Mouse (Mus musculus) stomach, embryonic 14.5 days (tissue): ENCODE data around the gene Exosc6. TPM values are rescaled to one million over a fixed set of nuclear protein-coding genes. Genes with fewer than 3 reads are reported as not detected.
A peak's percentile ranks its signal among the peaks of the same experiment; 100 is the strongest.

Source experiments
- ATAC-seq: fragments of 200-750 bp; cut with Nextera tagmentation; 2 replicates; pipeline ENCODE4 v1.8.0; 2017; ENCODE audit warnings: low read depth, moderate TSS enrichment; ENCODE audit not compliant: insufficient number of reproducible peaks, insufficient read depth, low FRiP score
- H3K27ac ChIP-seq: fragments of 300-500 bp; sonication (generic); 2 replicates; pipeline ENCODE4 v1.5.1; 2014; ENCODE audit warnings: mild to moderate bottlenecking, low read length, moderate library complexity, mixed read lengths
- H3K27me3 ChIP-seq: fragments of 300-500 bp; sonication (generic); 2 replicates; pipeline ENCODE4 v1.6.1; 2014; ENCODE audit warnings: low read length, control low read depth, mixed read lengths; ENCODE audit not compliant: control insufficient read depth, insufficient read depth
- H3K36me3 ChIP-seq: fragments of 300-500 bp; sonication (generic); 2 replicates; pipeline ENCODE4 v1.6.1; 2014; ENCODE audit warnings: mild to moderate bottlenecking, control low read depth, low read length, moderate library complexity, mixed read lengths; ENCODE audit not compliant: control insufficient read depth, insufficient read depth
- H3K4me1 ChIP-seq: fragments of 300-500 bp; sonication (generic); 2 replicates; pipeline ENCODE4 v1.6.1; 2014; ENCODE audit warnings: low read length, control low read depth, mixed read lengths; ENCODE audit not compliant: control insufficient read depth, insufficient read depth
- H3K4me2 ChIP-seq: fragments of 300-500 bp; sonication (generic); replicated peaks from 2 replicates; pipeline ENCODE4 v1.6.1; 2014; ENCODE audit warnings: low read depth, low read length, control low read depth
- H3K4me3 ChIP-seq: fragments of 300-500 bp; sonication (generic); 2 replicates; pipeline ENCODE4 v1.5.1; 2014; ENCODE audit warnings: low read depth, low read length, control low read depth
- H3K9ac ChIP-seq: fragments of 300-500 bp; sonication (generic); replicated peaks from 2 replicates; pipeline ENCODE4 v1.6.1; 2014; ENCODE audit warnings: low read depth, mild to moderate bottlenecking, control low read depth, low read length, moderate library complexity, mixed read lengths
- H3K9me3 ChIP-seq: fragments of 300-500 bp; sonication (generic); 2 replicates; pipeline ENCODE4 v1.6.1; 2016; ENCODE audit warnings: low read depth, low read length, control low read depth; ENCODE audit not compliant: control insufficient read depth
- WGBS: fragments of 180-500 bp; shearing (Covaris S2); extraction: QIAGEN DNeasy Blood & Tissue Kit; methylation state at CpG from one replicate; pipeline ENCODE4 v1.1.7; 2014; 5-methylcytosine and 5-hydroxymethylcytosine counted together
- polyA plus RNA-seq: library from polyadenylated mRNA; unstranded; fragments of >200 nt; fragmentation: Nextera tagmentation; extraction: Ambion mirVana; gene quantifications from 2 replicates; pipeline ENCODE4 v1.2.1, GENCODE M21; 2014

Gene Exosc6
- polyA plus RNA-seq, 1 experiment from 2014 or later: 13.2 TPM

DNA sequence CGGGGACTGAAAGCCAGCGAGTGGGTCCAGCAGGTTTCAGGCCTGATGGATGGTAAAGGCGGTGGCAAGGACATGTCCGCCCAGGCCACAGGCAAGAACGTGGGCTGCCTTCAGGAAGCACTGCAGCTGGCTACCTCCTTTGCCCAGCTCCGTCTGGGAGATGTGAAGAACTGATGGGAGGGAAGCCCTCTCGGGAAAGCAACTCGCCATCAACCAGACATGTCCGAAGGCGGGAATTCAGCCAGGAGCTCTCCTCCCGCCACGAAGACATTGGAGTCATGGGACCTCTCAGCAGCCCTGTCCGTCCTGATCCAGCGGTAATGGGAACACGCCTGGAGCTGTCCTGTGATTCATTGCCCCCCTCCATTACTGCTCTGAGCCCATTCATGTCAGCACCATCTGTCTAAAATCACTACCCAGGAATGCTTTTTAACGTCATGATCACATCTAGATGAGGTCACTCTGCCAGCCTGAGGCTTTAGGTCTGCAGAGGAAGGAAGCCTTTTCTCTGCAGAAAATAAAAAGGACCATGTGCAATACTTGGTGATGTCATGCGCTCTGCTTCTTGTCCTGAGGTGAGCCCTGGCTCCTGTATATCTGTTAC lies 1.0 kb upstream of the Exosc6 start:
- H3K4me3 ChIP-seq: no peak overlapping the region
- peaks cover 50% of the 10 kb centered on the region for H3K36me3 ChIP-seq
- WGBS: 90% methylated on average over 17 of the region's 17 CpGs
- no peak overlapping the region for H3K9ac ChIP-seq
- H3K9me3 ChIP-seq: no peaks in the 10 kb centered on the region
- peaks cover 8% of the 10 kb centered on the region; the same call in 1 of the 2 replicates for H3K4me1 ChIP-seq
- no peak overlapping the region for H3K4me2 ChIP-seq
- H3K27me3 ChIP-seq: no peaks in the 10 kb centered on the region
- no peak overlapping the region for H3K27ac ChIP-seq
- ATAC-seq: no peak

DNA sequence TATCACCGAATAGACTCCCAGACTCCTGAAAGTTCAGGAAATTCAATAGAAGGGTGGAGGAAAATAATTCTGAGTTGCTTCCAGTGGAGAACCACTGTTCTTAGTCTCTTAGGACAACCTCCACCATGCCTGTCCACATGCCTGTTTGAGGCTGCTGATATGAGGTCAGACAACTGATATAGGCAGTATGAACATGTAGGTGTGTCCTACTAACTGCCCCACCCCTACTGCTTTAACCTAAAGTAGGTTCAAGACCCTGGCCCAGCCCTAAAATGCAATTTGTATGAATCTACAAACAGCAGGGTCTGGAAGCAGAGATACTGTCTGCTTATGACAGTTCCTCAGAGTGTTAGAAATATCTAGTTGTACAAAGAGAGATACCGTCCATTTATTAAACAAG lies 478 bp upstream of the Exosc6 start:
- no peak overlapping the region for H3K4me2 ChIP-seq
- no peaks in the 10 kb centered on the region for H3K9me3 ChIP-seq
- no peaks in the 10 kb centered on the region for H3K27me3 ChIP-seq
- peaks cover 8% of the 10 kb centered on the region; the same call in 1 of the 2 replicates for H3K4me1 ChIP-seq
- H3K4me3 ChIP-seq: no peak overlapping the region
- 63% methylated on average over 2 of the region's 2 CpGs for WGBS
- peaks cover 45% of the 10 kb centered on the region for H3K36me3 ChIP-seq
- H3K9ac ChIP-seq: no peak overlapping the region
- no peak for ATAC-seq
- H3K27ac ChIP-seq: no peak overlapping the region

DNA sequence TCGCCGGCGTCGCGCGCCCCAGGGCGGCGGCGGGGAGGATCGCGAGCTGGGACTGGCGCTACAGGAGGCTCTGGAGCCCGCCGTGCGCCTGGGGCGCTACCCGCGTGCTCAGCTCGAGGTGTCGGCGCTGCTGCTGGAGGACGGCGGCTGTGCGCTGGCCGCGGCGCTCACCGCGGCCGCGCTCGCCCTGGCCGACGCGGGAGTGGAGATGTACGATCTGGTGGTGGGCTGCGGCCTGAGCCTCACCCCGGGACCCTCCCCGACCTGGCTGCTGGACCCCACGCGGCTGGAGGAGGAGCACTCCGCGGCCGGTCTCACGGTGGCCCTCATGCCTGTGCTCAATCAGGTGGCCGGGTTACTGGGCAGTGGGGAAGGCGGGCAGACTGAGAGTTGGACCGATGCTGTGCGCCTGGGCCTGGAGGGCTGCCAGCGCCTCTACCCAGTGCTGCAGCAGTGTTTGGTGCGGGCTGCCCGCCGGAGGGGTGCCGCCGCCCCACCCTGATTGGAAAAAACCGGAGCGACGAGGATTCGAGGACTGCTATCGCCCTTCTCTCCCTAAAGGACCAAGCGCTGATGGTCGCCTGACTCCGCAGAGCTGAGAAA lies 653 bp downstream of the Exosc6 start:
- Histone ChIP-seq H3K9ac (peak overlapping the region; percentile 95), H3K9me3 (no peaks in the 10 kb centered on the region), H3K27ac (peak overlapping the region; percentile 88), H3K36me3 (peaks cover 38% of the 10 kb centered on the region), H3K4me2 (peak overlapping the region; percentile 97), H3K27me3 (no peaks in the 10 kb centered on the region), H3K4me3 (peak overlapping the region; percentile 95), H3K4me1 (peaks cover 13% of the 10 kb centered on the region; the same call in 1 of the 2 replicates)
- peak; percentile 65 for ATAC-seq
- WGBS: under 1% methylated on average over 56 of the region's 63 CpGs

DNA sequence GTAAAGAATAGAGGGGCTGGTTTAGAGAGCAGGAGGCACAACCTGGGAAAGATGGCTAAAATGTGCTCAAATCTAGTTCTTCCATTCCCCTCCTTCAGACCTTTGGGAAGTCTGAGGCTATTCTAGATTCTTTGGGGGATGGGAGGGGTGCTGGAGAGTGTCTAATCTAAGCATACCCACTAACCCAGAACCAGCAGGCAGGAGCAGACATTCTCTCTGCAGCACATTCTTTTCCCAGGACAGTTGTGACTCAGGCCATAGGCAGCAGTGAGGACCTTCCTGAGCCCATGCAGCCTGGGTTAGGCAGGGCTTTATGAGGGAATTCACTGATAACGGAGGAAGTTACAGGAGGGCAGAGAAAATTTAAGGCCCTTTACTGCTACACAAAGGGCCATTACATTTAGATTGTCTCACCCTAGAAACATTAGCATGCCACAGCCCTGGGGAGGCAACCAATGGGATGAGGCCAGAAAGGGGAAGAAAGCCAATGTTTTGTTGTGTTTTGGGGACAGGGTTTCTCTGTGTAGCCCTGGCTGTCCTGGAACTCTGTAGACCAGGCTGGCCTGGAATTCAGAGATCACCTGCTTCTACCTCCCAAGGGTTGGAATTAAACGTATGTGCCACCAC lies 2.9 kb downstream of the Exosc6 start:
- H3K4me2 ChIP-seq: no peak overlapping the region
- peaks cover 15% of the 10 kb centered on the region for H3K36me3 ChIP-seq
- H3K27me3 ChIP-seq: no peaks in the 10 kb centered on the region
- peaks cover 13% of the 10 kb centered on the region; the same call in 1 of the 2 replicates for H3K4me1 ChIP-seq
- no peak overlapping the region for H3K9ac ChIP-seq
- no peak for ATAC-seq
- 78% methylated on average over 2 of the region's 2 CpGs for WGBS
- no peaks in the 10 kb centered on the region for H3K9me3 ChIP-seq
- H3K4me3 ChIP-seq: no peak overlapping the region
- no peak overlapping the region for H3K27ac ChIP-seq

DNA sequence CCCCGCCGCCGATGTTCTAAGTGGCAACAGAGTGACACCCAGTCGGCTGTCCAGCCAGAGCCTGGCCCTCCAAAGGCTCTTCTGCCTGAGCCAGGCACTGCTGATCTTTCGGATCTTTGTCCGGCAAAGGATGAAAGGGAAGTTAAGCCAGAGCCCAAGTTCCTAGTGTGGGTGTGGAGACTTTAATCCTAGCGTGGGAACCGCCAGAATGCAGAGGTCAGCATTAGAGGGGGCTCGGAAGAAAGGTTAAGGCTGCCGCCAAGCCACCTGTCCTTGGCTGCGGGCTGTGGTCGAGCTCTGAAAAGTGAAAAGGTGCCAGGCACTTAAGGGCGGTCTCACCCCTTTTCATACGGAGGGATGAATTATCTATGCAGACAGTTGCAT lies 5.5 kb downstream of the Exosc6 start:
- Histone ChIP-seq H3K4me3 (peak overlapping the region; percentile 68), H3K4me1 (peaks cover 13% of the 10 kb centered on the region; the same call in 1 of the 2 replicates), H3K27me3 (no peaks in the 10 kb centered on the region), H3K9me3 (no peaks in the 10 kb centered on the region), H3K9ac (peak overlapping the region; percentile 40; the same call in 1 of the 2 replicates), H3K27ac (no peak overlapping the region), H3K4me2 (peak overlapping the region; percentile 85), H3K36me3 (peaks cover 3% of the 10 kb centered on the region; the same call in 1 of the 2 replicates)
- WGBS: 1% methylated on average over 14 of the region's 14 CpGs
- no peak for ATAC-seq

DNA sequence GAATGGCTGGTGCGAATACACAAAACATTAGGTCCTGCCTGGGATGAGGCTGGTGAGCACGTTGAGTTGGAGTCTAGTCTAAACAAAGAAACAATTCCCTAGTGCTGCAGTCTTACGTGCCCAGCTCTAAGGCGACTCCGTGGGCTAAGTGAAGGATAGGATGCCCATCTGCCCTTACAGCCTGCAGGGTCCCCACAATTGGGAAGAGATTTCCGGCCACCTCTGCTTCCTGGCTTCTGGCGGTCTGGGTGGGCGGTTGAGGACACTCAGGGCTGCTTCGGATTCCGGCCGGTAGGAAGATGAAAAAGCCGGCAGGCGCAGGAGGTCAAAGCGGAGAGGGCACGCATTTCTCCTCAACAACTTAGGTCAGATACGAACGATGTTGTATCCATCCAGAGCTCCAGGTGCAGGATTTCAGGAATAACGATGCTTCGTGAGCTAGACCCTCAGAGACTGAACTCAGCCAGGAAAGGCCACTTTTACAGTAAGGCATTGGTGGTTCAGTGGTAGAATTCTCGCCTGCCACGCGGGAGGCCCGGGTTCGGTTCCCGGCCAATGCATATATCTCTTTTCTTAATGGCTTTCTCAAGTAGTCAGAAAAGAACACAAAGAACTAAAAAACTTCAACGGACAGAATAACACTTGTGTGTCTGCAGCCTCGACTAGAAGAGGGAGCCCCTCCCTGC lies 6.1 kb downstream of the Exosc6 start:
- no peaks in the 10 kb centered on the region for H3K9me3 ChIP-seq
- H3K9ac ChIP-seq: peak overlapping the region; percentile 40; the same call in 1 of the 2 replicates

DNA sequence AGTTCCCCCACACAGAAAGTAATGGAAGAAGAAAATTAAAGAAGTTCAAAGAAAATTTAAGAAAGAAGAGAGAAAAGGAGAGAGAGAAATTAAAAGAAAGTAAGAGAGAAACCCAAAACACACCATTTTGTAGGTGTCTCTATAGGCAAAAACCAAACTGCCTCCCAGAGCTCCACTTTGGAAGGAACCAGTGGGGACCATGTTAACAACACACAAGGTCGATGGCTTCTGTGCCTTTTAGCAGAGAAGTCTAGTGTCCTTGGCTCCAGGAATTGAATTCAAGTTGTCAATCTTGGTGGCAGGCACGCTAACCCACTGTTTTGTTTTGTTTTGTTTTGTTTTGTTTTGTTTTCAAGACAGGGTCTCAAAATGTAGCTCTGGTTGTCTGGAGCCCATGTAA lies 6.8 kb downstream of the Exosc6 start:
- no peak for ATAC-seq
- Histone ChIP-seq H3K27ac (peak overlapping the region; percentile 44; the same call in 1 of the 2 replicates), H3K4me1 (0 out of 2 replicates have a peak, but pooled peaks cover 5% of the 10 kb centered on the region), H3K4me3 (0 out of 2 replicates have a peak overlapping the region, but pooled peaks have one; percentile 68), H3K9ac (no peak overlapping the region), H3K9me3 (no peaks in the 10 kb centered on the region), H3K36me3 (no peaks in the 10 kb centered on the region; the same call in 1 of the 2 replicates), H3K27me3 (no peaks in the 10 kb centered on the region), H3K4me2 (peak overlapping the region; percentile 85)
- WGBS: 60% methylated on average over 2 of the region's 2 CpGs

More for the DNA sequence above, 6.1 kb downstream of the Exosc6 start:
- H3K4me2 ChIP-seq: peak overlapping the region; percentile 85
- peak overlapping the region; percentile 68 for H3K4me3 ChIP-seq
- H3K4me1 ChIP-seq: peaks cover 10% of the 10 kb centered on the region; the same call in 1 of the 2 replicates
- under 1% methylated on average over 27 of the region's 27 CpGs for WGBS
- H3K27me3 ChIP-seq: no peaks in the 10 kb centered on the region
- peak overlapping the region; percentile 33; the same call in 1 of the 2 replicates for H3K27ac ChIP-seq
- ATAC-seq: peak; percentile 92
- peaks cover 3% of the 10 kb centered on the region; the same call in 1 of the 2 replicates for H3K36me3 ChIP-seq

DNA sequence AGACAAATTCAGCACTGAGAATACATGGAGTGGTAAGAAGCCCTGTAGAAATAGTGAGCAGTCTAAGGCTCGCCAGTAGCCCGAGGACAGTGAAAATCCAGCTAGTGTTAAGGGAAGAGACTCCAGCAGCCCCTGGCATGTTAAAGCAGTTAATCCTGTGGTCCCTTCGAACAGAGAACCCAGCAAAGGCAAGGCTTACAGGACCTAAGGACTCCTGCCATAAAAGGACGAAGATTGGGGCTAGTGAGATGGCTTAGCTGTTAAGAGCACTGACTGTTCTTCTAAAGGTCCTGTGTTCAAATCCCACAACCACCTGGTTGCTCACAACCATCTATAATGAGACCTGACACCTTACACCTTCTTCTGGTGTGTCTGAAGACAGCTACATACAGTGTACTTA lies 10.2 kb downstream of the Exosc6 start:
- Histone ChIP-seq H3K4me1 (0 out of 2 replicates have a peak, but pooled peaks cover 3% of the 10 kb centered on the region), H3K9ac (no peak overlapping the region), H3K4me2 (no peak overlapping the region), H3K4me3 (no peak overlapping the region), H3K9me3 (no peaks in the 10 kb centered on the region), H3K27me3 (no peaks in the 10 kb centered on the region), H3K27ac (no peak overlapping the region), H3K36me3 (no peaks in the 10 kb centered on the region)
- no peak for ATAC-seq
- 66% methylated on average over 4 of the region's 4 CpGs for WGBS
